ENCODE assay signal across 7 mouse cellular contexts in genomic region chr5:34525663-34526476, GRCm38 (mm10). TPM values are rescaled to one million over a fixed set of nuclear protein-coding genes. Genes with fewer than 3 reads are reported as not detected.
A peak's percentile ranks its signal among the peaks of the same experiment; 100 is the strongest.
DNase-seq lines count a peak whose midpoint lies in the region; ATAC-seq and TF ChIP-seq lines count a peak whose summit lies in the region.

Gene Sh3bp2 (plus strand): TSS chr5:34525838.

- H3K4me2 ChIP-seq in embryonic facial prominence, embryonic 11.5 days (ENCODE audit: low read depth, low read length): peak within 1 kb of the TSS; percentile 73
- H3K4me2 ChIP-seq in limb, embryonic 11.5 days (ENCODE audit: low read depth, severe bottlenecking): peak within 1 kb of the TSS; percentile 75
- H3K4me2 ChIP-seq in midbrain, embryonic 13.5 days (replicated peaks): peak within 1 kb of the TSS; percentile 69

- TF ChIP-seq CTCF in small intestine, adult 2 months (IDR thresholded peaks at IDR 0.05; ENCODE audit: extremely low read depth, insufficient read length, insufficient replicate concordance, low read depth, low read length): no peak

- peak; percentile 86; the same call in 1 of the 2 replicates for TF ChIP-seq POLR2A in small intestine, adult 2 months (IDR thresholded peaks at IDR 0.05; ENCODE audit: low read depth, low read length)

- no peaks in the 10 kb centered on the region for H3K9me3 ChIP-seq in embryonic facial prominence, embryonic 11.5 days (replicated peaks; ENCODE audit: control insufficient read depth, low read length)
- H3K9me3 ChIP-seq in limb, embryonic 11.5 days (ENCODE audit: control insufficient read depth, low read length): no peaks in the 10 kb centered on the region
- no peaks in the 10 kb centered on the region for H3K9me3 ChIP-seq in midbrain, embryonic 13.5 days

- H3K27ac ChIP-seq in embryonic facial prominence, embryonic 11.5 days (replicated peaks; ENCODE audit: low read depth, low read length): no peak within 1 kb of the TSS
- no peak within 1 kb of the TSS for H3K27ac ChIP-seq in limb, embryonic 11.5 days (replicated peaks; ENCODE audit: low read depth, low read length)
- no peak within 1 kb of the TSS for H3K27ac ChIP-seq in midbrain, embryonic 13.5 days
- peak within 1 kb of the TSS; percentile 17 for H3K27ac ChIP-seq in small intestine, adult 2 months (ENCODE audit: insufficient read depth, low read depth, low read length)

- WGBS in embryonic facial prominence, embryonic 11.5 days: 2% methylated on average over 38 of the region's 38 CpGs
- 2% methylated on average over 38 of the region's 38 CpGs for WGBS in limb, embryonic 11.5 days
- 3% methylated on average over 38 of the region's 38 CpGs for WGBS in midbrain, embryonic 13.5 days
- 3% methylated on average over 38 of the region's 38 CpGs for WGBS in small intestine, adult 2 months

- ATAC-seq in embryonic facial prominence, embryonic 11.5 days (replicated peaks; ENCODE audit: insufficient number of reproducible peaks, low FRiP score, low TSS enrichment, low read depth): peak; percentile 92
- peak; percentile 88 for ATAC-seq in limb, embryonic 11.5 days (ENCODE audit: insufficient number of reproducible peaks, low FRiP score, low TSS enrichment, low read depth)
- peak; percentile 86 for ATAC-seq in midbrain, embryonic 13.5 days

- peak within 1 kb of the TSS; percentile 48 for H3K9ac ChIP-seq in embryonic facial prominence, embryonic 11.5 days (replicated peaks; ENCODE audit: low read length)
- peak within 1 kb of the TSS; percentile 53 for H3K9ac ChIP-seq in limb, embryonic 11.5 days (ENCODE audit: low read length)
- peak within 1 kb of the TSS; percentile 61 for H3K9ac ChIP-seq in midbrain, embryonic 13.5 days (replicated peaks)

- H3K4me3 ChIP-seq in embryonic facial prominence, embryonic 11.5 days (ENCODE audit: low read depth, low read length): peak within 1 kb of the TSS; percentile 37
- peak within 1 kb of the TSS; percentile 43 for H3K4me3 ChIP-seq in limb, embryonic 11.5 days (ENCODE audit: low read depth, low read length)
- H3K4me3 ChIP-seq in midbrain, embryonic 13.5 days (replicated peaks): peak within 1 kb of the TSS; percentile 45
- H3K4me3 ChIP-seq in small intestine, adult 2 months (ENCODE audit: low read depth, low read length): peak within 1 kb of the TSS; percentile 76

- DNase-seq in adrenal gland, postnatal 14 days: peak; percentile 99
- peak; percentile 91 for DNase-seq in embryonic facial prominence, embryonic 11.5 days (ENCODE audit: low spot score)
- DNase-seq in heart, adult 11 months: peak; percentile 100
- peak; percentile 98 for DNase-seq in kidney, adult 18-20 months
- peak; percentile 96 for DNase-seq in limb, embryonic 11.5 days (ENCODE audit: low spot score)

- H3K4me1 ChIP-seq in embryonic facial prominence, embryonic 11.5 days (ENCODE audit: control insufficient read depth, insufficient read depth, low read length): no peaks in the 10 kb centered on the region
- H3K4me1 ChIP-seq in limb, embryonic 11.5 days (ENCODE audit: control insufficient read depth, insufficient read depth, low read length): no peaks in the 10 kb centered on the region
- H3K4me1 ChIP-seq in midbrain, embryonic 13.5 days (replicated peaks): 0 out of 2 replicates have a peak, but pooled peaks cover 5% of the 10 kb centered on the region
- peaks cover 40% of the 10 kb centered on the region for H3K4me1 ChIP-seq in small intestine, adult 2 months (ENCODE audit: control insufficient read depth, insufficient read depth, insufficient read length, low read length)

- H3K36me3 ChIP-seq in embryonic facial prominence, embryonic 11.5 days (replicated peaks; ENCODE audit: control insufficient read depth, insufficient read depth, low read depth, low read length): no peaks in the 10 kb centered on the region
- H3K36me3 ChIP-seq in limb, embryonic 11.5 days (ENCODE audit: control insufficient read depth, insufficient read depth, low read length): no peaks in the 10 kb centered on the region
- no peaks in the 10 kb centered on the region for H3K36me3 ChIP-seq in midbrain, embryonic 13.5 days
- no peaks in the 10 kb centered on the region for H3K36me3 ChIP-seq in small intestine, adult 2 months (ENCODE audit: control insufficient read depth, insufficient read depth, low read length)

- H3K27me3 ChIP-seq in embryonic facial prominence, embryonic 11.5 days (ENCODE audit: control insufficient read depth, insufficient read depth, low read length): peaks cover 2% of the 10 kb centered on the region; the same call in 1 of the 2 replicates
- H3K27me3 ChIP-seq in limb, embryonic 11.5 days (ENCODE audit: control insufficient read depth, insufficient read depth, low read length): no peaks in the 10 kb centered on the region
- H3K27me3 ChIP-seq in midbrain, embryonic 13.5 days: peaks cover 16% of the 10 kb centered on the region; the same call in 1 of the 2 replicates
- H3K27me3 ChIP-seq in small intestine, adult 2 months (ENCODE audit: control insufficient read depth, insufficient read depth, low read length): no peaks in the 10 kb centered on the region

RNA-seq across cellular contexts. Expression of gene Sh3bp2, which starts in this region (rescaled TPM):
- total RNA-seq in adrenal gland, postnatal 14 days (2021): 6.5 and 11.8 TPM in 2 replicates
- polyA plus RNA-seq in embryonic facial prominence, embryonic 11.5 days (2014; fragmentation: Nextera tagmentation; extraction: Ambion mirVana): 7.4 and 10.4 TPM in 2 replicates
- 7.5 and 10.8 TPM in 2 replicates for polyA plus RNA-seq in limb, embryonic 11.5 days (2014; fragmentation: Nextera tagmentation; extraction: Ambion mirVana)
- 18.3 and 30.8 TPM in 2 replicates for polyA plus RNA-seq in midbrain, embryonic 13.5 days (2015; fragmentation: Nextera tagmentation; extraction: Ambion mirVana)
- polyA plus RNA-seq in small intestine, adult 2 months (2012; rRNA removed): 5.0 and 12.4 TPM in 2 replicates
